Mouse (Mus musculus): Measurements from ENCODE around the gene Gm9758.
"Not testable (repeated sequence)": the region's sequence is repeated elsewhere in the genome, so short reads cannot be mapped to it uniquely, and the experiment has no call there.

The Gm9758 gene

GRCm38 (mm10) chr5:14914799-14915198, at the start of gene Gm9758:
Gm9758 (minus strand) TSS chr5:14914899.
- DNase-seq (ENCODE audit: low read depth) = not testable (repeated sequence)

- DNase-seq (ENCODE audit: low read depth) = not testable (repeated sequence)
Measured at GRCm38 (mm10) chr5:14963821-14964220, 49.1 kb upstream of the Gm9758 start.

DNA sequence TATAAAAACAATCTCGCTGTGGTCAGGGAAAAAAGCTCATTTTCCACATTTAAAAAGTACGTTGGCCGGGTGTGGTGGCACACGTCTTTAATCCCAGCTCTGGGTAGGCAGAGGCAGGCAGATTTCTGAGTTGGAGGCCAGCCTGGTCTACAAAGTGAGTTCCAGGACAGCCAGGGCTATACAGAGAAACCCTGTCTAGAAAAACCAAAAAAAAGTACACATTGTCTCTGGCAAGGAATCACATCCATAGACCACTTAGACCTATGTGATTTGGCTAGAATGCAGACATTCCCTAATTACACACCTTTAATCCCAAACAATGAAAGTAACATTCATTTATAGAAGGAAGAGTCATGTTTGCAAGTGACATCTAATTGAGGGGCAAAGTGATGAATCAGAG, 46.8 kb upstream of the Gm9758 start:
- not testable (repeated sequence) for DNase-seq (ENCODE audit: low read depth)

- DNase-seq (ENCODE audit: low read depth) = not testable (repeated sequence)
Measured at GRCm38 (mm10) chr5:14955928-14956706, 41.4 kb upstream of the Gm9758 start.

DNA sequence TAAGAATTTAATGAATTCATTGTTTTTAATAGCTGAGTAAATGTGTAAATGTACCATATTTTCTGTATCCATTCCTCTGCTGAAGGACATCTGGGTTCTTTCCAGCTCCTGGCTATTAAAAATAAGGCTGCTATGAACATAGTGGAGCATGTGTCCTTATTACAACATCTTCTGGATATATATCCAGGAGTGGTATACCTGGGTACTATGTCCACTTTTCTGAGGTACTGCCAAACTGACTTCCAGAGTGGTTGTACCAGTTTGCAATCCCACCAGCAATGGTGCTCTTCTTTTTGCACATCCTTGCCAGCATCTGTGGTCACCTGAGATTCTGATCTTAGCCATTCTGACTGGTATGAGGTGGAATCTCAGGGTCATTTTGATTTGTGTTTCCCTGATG, 38.9 kb upstream of the Gm9758 start:
- not testable (repeated sequence) for DNase-seq (ENCODE audit: low read depth)

- not testable (repeated sequence) for DNase-seq (ENCODE audit: low read depth)
Measured at GRCm38 (mm10) chr5:14952749-14953148, 38.0 kb upstream of the Gm9758 start.

- DNase-seq (ENCODE audit: low read depth) = not testable (repeated sequence)
Measured at GRCm38 (mm10) chr5:14951822-14952221, 37.1 kb upstream of the Gm9758 start.

DNA sequence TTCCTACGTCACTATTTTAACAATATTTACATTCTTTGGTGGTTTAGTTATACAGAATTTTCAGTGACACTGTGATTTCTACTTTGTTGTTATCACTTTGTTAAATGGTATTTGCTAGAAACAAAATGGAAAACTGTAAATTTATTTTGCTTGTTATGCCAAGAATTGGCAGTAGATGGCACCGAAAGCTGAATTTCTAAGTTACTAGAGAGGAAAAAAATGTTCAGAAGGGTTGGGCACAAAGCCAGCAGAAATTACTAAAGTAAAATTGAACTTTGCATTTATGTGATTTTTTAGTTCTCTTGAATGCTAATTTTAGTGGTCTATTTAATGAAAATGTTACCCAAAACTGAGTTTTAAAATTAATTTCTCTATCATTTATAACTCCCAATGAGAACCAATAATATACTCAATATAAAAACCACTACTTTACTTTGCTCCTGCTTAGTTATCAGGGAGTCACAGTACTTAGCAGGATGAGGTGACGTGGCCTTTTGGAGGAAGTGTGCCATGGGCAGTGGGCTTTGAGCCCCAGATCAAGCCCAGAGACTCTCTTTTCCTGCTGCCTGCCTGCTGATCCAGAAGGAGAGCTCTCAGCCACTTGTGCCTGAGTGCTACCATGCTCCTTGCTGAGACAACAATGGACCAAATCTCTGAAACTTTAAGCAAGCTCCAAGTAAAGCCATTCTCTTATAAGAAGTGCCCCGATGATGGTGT, 32.9 kb upstream of the Gm9758 start:
- DNase-seq (ENCODE audit: low read depth) = not testable (repeated sequence)

DNA sequence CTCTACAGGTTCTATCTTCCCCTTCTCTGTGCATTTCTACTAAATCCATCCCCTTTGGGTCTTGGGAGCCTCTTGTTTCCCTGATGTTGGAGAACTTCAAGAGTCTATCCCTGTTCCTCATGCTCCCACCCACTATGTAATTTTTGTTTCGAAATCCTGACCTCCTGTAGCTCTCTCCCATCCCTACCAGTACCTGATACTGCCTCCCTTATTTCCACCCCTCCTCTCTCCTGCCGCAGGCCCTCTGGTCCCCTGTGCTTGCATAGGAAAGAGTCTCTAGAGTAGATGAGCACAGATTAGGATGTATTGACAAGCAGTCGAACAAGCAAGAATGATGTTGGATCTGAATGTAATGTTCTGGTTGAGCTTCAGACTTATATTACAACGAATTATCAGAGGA, 30.8 kb upstream of the Gm9758 start:
- DNase-seq (ENCODE audit: low read depth) = not testable (repeated sequence)

DNA sequence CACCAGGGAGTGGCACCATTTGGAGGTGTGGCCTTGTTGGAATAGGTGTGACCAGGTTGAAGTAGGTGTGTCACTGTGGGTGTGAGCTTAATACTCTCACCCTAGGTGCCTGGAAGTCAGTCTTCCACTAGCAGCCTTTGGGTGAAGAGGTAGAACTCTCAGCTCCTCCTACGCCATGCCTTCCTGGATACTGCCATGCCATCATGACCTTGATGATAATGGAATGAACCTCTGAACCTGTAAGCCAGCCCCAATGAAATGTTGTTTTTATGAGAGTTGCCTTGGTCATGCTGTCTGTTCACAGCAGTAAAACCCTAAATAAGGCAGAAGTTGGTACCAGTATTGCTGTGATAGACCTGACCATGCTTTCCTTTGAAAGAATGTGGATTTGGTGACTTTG, 26.3 kb upstream of the Gm9758 start:
- DNase-seq (ENCODE audit: low read depth) = not testable (repeated sequence)

DNA sequence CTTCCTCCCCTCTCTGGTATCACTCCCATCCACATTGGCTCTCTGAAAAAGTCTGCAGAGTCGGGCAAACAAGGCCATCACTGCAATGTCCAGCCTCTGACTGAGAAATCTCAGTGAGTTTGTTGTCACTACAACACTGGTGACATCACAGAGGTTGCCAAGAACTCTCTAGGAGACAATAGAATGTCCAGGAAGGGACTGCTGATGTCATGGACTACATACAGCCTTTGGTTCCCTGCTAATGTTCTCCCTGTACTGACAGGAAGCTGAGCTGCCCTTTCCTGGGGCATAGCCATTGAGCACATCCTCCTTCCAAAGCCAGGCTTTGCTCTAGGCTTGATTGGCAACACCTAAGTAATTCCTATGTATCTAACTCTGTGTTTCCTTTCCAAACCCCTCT, 23.6 kb upstream of the Gm9758 start, which contains the start of gene Speer4e:
Gene Speer4e (minus strand): TSS at position 101 of the 400 bp plus-strand sequence.
- DNase-seq (ENCODE audit: low read depth) = not testable (repeated sequence)

DNA sequence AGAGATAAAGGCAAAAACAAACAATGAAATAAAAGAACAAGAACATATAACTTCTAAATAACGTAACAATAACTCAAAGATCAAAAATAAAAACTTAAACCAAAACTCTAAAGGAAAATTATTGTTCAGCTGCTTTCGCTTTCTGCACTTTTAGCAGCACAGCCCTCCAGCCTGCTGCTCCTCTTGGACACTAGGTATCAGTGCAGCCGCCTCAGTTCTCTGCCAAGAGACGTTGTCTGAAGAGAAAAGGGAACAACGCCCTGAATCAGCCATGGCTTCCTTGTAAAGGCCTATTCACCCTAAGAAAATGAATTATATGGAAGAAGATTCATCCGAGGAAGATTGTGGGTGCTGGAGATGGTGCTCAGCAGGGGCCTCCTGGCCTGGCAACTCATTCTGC, 19.0 kb upstream of the Gm9758 start:
- not testable (repeated sequence) for DNase-seq (ENCODE audit: low read depth)

- not testable (repeated sequence) for DNase-seq (ENCODE audit: low read depth)
Measured at GRCm38 (mm10) chr5:14927047-14927446, 12.3 kb upstream of the Gm9758 start.

DNA sequence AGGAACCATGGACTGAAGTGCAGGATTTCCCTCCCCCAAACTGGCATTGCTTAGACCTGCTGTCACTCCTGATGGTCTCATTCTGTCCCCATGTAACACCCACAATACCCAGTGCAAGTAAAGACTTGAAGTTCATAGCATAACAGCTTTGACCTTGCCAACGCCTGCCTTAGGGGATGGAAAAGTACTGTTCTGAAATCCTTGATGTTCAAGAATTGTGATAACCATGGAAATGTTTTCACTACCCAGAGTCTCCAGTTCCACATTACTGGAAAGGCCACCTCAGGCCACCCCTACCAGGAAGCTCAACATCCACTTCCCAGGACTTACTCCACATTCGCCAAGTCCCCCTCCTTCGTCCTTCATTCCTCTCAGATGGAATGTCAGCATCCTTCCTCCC, 338 bp downstream of the Gm9758 start:
- not testable (repeated sequence) for DNase-seq (ENCODE audit: low read depth)

GRCm38 (mm10) chr5:14903539-14903938, 11.2 kb downstream of the Gm9758 start:
- not testable (repeated sequence) for DNase-seq (ENCODE audit: low read depth)

- no peak for DNase-seq (ENCODE audit: low read depth)
Measured at GRCm38 (mm10) chr5:14892242-14892641, 22.5 kb downstream of the Gm9758 start.

DNA sequence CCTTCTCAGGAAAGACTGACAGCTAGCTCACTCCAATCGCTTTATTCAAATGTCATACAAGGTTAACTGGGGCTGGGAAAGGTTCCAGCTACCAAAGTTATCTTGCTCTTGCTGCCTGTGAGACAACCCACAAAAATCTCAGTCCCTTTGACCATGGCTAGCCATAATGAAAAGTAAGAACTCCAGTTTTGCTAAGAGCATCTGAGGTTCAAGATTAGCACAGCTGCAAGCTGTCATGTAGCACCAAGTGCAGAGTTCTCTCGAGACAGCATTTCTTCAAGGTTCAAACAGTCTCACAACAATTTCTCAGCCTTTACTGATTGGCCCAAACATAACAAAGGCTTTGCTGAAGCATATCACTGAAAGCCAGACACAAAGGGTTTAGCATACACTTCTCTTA, 29.4 kb downstream of the Gm9758 start:
- DNase-seq (ENCODE audit: low read depth) = not testable (repeated sequence)
